Mouse (Mus musculus) C2C12 (cell line): ENCODE measurements around the gene Slc3a1.

Source experiments
- CTCF ChIP-seq: IDR thresholded peaks from one replicate; pipeline ENCODE4 v1.5.1; 2011; ENCODE audit not compliant: control insufficient read depth, insufficient read depth, insufficient read length
- USF1 ChIP-seq: IDR thresholded peaks from one replicate; pipeline ENCODE4 v1.6.1; 2011; ENCODE audit warnings: low read depth, mild to moderate bottlenecking, control low read depth, moderate library complexity

GRCm38 (mm10) chr17:85113441-85113840 lies 85.3 kb downstream of the Slc3a1 start:
- TF ChIP-seq CTCF (no peak), USF1 (no peak)
